Mouse (Mus musculus) T-helper 17 cell (primary cell): ENCODE results near the gene Olfr1058.
"Not testable (repeated sequence)": the region's sequence is repeated elsewhere in the genome, so short reads cannot be mapped to it uniquely, and the experiment has no call there.

Source experiments
- in situ Hi-C, 2 experiments: fragments of 300-600 bp; cut with MboI, MseI; formaldehyde crosslinking; loops; 1 replicate in 1 of 2; 2 replicates in 1 of 2; pipeline ENCODE4 v1.15.1; 2025; ENCODE audit warnings: high pct_unique_total_duplicates in 2 of 2

Olfr1058 gene

GRCm38 (mm10) chr2:86388461-86388860, at the start of gene Olfr1058:
TSS of gene Olfr1058 (minus strand) at chr2:86388561.
- in situ Hi-C loops: not testable (repeated sequence)

- in situ Hi-C loops: not testable (repeated sequence)
These were observed 40.1 kb upstream of the Olfr1058 start for GRCm38 (mm10) chr2:86428511-86428910.

DNA sequence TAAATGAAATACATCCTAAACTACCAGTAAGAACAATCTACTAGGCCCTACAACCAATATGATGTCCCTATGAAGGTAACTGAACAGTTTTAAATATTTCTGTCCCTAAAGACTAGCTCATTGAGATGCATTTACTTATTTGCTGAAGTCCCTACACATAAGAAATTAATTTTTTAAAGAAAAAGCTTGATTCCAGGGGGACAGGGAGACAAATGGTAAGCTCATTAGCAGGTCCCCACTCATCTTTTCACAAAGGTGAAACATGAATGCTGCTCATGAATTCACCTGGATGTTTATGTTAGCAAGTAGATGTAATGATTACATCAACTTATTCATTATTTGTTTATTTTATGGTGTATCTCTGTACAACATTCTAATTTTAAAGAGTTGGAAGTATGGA, 38.3 kb upstream of the Olfr1058 start, which contains the start of gene Olfr1062:
Olfr1062 (minus strand) TSS at position 101 of the 400 bp plus-strand sequence.
- in situ Hi-C loops: not testable (repeated sequence)

DNA sequence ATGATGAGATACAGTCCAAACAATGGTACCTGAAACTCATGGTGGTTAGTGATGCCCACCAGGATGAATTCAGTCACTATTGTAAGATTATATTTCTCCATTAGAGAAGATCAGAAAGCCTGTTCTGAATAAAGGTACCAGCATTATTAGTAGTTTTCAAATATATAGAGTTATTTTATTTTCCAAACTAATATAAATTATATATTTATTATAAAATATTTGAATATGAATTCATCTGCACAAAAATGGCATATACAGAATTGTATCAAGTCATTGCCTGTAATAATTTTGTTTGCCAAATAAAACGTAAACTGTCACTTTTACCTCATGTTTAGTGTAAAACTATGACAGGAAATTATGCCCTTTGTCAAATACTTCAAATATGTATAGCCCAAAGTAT, 25.6 kb upstream of the Olfr1058 start, which contains the start of gene Olfr1061:
Olfr1061 (minus strand) TSS at position 101 of the 400 bp plus-strand sequence.
- in situ Hi-C loops: no loop called here

DNA sequence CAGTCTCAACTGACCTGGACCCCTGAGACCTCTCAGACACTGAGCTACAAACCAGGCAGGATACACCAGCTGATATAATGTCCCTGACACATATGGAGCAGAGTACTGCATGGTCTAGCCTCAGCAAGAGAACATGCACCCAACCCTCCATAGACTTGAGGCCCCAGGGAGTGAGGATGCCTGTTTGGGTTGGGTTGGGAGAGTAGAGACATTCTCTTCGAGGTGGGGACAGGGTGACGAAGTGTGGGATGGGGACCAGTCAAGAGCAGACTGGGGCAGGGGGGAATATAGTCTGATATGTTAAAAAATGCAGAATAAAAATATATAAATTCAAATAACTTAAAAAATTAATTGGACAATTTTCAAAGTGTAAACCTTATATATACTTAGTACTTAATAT, 6.8 kb upstream of the Olfr1058 start:
- in situ Hi-C loops: no loop called here

DNA sequence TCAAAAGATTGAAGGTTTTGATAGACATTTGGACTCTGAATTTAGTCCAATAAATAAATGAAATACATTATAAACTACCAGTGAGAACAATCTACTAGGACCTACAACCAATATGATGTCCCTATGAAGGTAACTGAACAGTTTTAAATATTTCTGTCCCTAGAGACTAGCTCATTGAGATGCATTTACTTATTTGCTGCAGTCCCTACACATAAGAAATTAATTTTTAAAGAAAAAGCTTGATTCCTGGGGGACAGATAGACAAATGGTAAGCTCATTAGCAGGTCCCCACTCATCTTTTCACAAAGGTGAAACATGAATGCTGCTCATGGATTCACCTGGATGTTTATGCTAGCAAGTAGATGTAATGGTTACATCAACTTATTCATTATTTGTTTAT, 10.1 kb downstream of the Olfr1058 start, which contains the start of gene Olfr1057:
Olfr1057 (minus strand) TSS at position 101 of the 400 bp plus-strand sequence.
- in situ Hi-C loops: no loop called here

GRCm38 (mm10) chr2:86366342-86366741, 22.0 kb downstream of the Olfr1058 start:
- in situ Hi-C loops: loop anchor here in 1 of 2 experiments (5.0 kb wide), 1 partner anchor 49 kb away; the partner anchor contains the start of gene Olfr1053

DNA sequence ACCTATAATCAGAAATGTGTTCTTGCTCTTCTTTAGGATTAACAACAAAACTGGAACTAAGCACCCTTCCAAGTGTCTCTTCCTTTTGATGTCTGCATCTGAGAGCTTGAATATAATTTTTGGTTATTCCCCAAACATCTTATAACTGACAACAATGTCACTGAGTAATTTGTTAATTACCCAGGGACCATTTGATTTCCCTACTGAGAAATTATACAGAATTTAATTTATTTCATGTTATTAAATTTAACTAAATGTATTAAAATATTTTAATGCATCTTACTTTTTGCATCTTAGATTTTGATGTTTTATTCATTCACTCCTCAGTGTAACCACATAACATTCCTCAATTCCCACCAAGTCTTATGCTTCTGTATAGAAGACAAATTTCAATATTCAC, 26.0 kb downstream of the Olfr1058 start, which contains the start of gene Olfr1056:
Olfr1056 (minus strand) TSS at position 101 of the 400 bp plus-strand sequence.
- in situ Hi-C loops: no loop called here

DNA sequence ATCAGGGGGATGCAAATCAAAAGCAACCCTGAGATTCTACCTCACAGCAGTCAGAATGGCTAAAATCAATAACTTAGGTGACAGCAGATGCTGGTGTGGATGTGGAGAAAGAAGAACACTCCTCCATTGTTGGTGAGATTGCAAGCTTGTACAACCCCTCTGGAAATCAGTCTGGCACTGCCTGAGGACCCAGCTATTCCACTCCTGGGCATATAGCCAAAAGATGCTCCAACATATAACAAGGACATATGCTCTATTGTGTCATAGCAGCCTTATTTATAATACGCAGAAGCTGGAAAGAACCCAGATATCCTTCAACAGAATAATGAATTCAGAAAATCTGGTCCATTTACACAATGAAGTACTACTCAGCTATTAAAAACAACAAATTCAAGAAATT, 36.6 kb downstream of the Olfr1058 start:
- in situ Hi-C loops: not testable (repeated sequence)

GRCm38 (mm10) chr2:86350184-86350583, 38.2 kb downstream of the Olfr1058 start, which contains the start of gene Olfr1055:
TSS of gene Olfr1055 (minus strand) at chr2:86350284.
- in situ Hi-C loops: no loop called here

GRCm38 (mm10) chr2:86335333-86335732, 53.0 kb downstream of the Olfr1058 start, which contains the start of gene Olfr1054:
TSS of gene Olfr1054 (minus strand) at chr2:86335433.
- in situ Hi-C loops: no loop called here
